Mouse (Mus musculus) lung, postnatal 10 days (tissue): ENCODE results near the gene Vax1.

Experiments used
- DNase-seq: peaks from one replicate; pipeline ENCODE4 v3.0.0; 2021

Vax1 gene

GRCm38 (mm10) chr19:59168386-59168905, 1.4 kb downstream of the Vax1 start:
- no peak for DNase-seq

GRCm38 (mm10) chr19:59167871-59168270, 2.0 kb downstream of the Vax1 start:
- no peak for DNase-seq

GRCm38 (mm10) chr19:59166879-59167278, 3.0 kb downstream of the Vax1 start:
- DNase-seq, result no peak

GRCm38 (mm10) chr19:59166311-59166761, 3.5 kb downstream of the Vax1 start:
- peak; percentile 16 for DNase-seq

GRCm38 (mm10) chr19:59165577-59165976, 4.3 kb downstream of the Vax1 start:
- DNase-seq, result no peak

- no peak for DNase-seq
These were observed 4.8 kb downstream of the Vax1 start for GRCm38 (mm10) chr19:59164896-59165560.

- no peak for DNase-seq
These were observed 5.7 kb downstream of the Vax1 start for GRCm38 (mm10) chr19:59164111-59164510.

GRCm38 (mm10) chr19:59156702-59157101, 13.2 kb downstream of the Vax1 start:
- DNase-seq, result no peak

GRCm38 (mm10) chr19:59154171-59154570, 15.7 kb downstream of the Vax1 start:
- no peak for DNase-seq

GRCm38 (mm10) chr19:59145492-59146140, 24.2 kb downstream of the Vax1 start:
- DNase-seq, result no peak

GRCm38 (mm10) chr19:59145064-59145463, 24.8 kb downstream of the Vax1 start:
- DNase-seq, result no peak

- no peak for DNase-seq
These were observed 27.6 kb downstream of the Vax1 start for GRCm38 (mm10) chr19:59142206-59142605.

GRCm38 (mm10) chr19:59135387-59135786, 34.5 kb downstream of the Vax1 start:
- DNase-seq, result no peak

GRCm38 (mm10) chr19:59134916-59135315, 34.9 kb downstream of the Vax1 start:
- no peak for DNase-seq

GRCm38 (mm10) chr19:59133202-59133601, 36.7 kb downstream of the Vax1 start:
- no peak for DNase-seq

- no peak for DNase-seq
These were observed 40.2 kb downstream of the Vax1 start for GRCm38 (mm10) chr19:59129671-59130070.

GRCm38 (mm10) chr19:59128531-59129204, 41.2 kb downstream of the Vax1 start:
- no peak for DNase-seq

GRCm38 (mm10) chr19:59127424-59127823, 42.4 kb downstream of the Vax1 start:
- no peak for DNase-seq
